Mouse (Mus musculus): Measurements from ENCODE around the gene Slc43a1. TPM values are rescaled to one million over a fixed set of nuclear protein-coding genes. Genes with fewer than 3 reads are reported as not detected.

Gene Slc43a1
- polyA plus RNA-seq, 1 experiment = 195 TPM

DNA sequence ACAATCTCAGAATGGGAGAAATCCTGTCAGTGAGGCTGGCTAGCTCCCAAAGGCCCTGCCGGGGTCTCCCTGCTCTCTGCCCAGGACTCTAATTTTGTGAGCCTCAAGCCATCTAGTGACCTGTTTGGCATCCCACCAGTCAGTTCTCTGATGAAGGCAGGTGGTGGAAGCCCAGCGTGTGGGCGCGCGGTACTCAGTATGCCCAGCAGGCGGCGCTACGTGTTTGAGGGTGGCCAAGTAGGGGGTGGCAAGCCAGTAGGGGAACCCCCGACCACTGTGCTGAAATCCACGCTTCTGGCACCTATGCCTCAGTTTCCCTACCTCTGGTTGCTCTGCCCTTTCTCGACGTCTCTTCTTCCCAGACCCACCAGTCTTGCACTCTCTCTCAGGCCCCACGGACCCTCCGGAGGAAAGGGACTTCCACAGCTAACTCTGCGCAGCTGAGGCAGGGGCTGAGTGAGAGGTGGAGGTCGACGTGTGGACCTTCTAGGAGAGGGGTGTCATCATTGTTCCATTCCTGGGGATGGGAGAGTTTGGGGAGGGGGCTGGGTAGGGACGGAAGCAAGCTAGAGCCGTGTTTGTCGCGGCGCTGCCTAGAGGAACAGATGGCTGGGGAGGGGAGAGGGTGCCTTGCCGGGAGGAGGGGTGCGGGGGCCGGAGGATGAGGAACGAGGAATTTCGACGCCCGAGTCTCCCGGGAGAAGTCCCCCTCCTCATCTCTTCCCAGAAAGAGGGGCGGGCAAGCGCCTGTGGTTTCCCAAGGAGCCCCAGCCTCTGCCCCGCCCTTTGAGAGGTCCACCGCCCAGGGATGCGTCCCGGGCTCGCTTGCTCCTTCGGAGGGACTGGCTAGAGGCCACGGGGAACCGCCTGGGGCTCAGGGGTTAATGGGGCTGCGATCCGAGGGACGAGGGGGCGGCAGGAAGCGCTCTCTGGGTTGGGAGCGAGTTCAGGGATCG is 27.2 kb downstream of the Slc43a1 start:
- Histone ChIP-seq H3K4me1 (ENCODE audit: control insufficient read depth, insufficient read depth, low read length) (no peaks in the 10 kb centered on the region; the same call in 1 of the 2 replicates), H3K27ac (ENCODE audit: control insufficient read depth, insufficient read depth, low read depth, low read length, poor library complexity) (no peak overlapping the region), H3K4me3 (replicated peaks; ENCODE audit: control insufficient read depth, low read depth, low read length) (no peak overlapping the region)
- 6% methylated on average over 47 of the region's 47 CpGs for WGBS
- TF ChIP-seq POLR2A (IDR thresholded peaks at IDR 0.05; ENCODE audit: borderline replicate concordance, control insufficient read depth, low read depth, low read length) = no peak
- TF ChIP-seq CTCF (IDR thresholded peaks at IDR 0.05; ENCODE audit: control insufficient read depth, insufficient read depth, low read length) = peak; percentile 62

DNA sequence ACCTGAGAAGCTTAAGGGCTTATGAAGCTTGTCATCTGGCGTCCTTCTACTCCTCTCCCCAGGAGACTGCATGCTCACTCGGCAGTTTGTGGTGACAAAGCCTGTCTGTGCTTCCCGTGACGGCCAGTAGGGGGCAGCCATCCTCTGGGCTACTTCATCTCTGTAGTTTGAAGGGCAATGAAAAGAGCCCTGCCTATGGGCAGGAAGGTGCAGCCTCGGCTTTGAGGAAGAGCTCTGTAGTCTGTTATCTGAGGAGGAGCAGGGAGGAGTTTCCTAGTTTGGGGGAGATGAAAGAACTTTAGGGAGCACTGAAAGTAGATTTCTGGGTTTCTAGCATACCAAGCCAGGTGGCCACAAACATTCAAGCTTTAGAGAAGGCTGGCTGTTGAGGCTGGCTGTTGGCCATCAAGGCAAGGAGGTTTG is 29.9 kb downstream of the Slc43a1 start:
- 4% methylated on average over 5 of the region's 5 CpGs for WGBS
- no peak overlapping the region for H3K4me3 ChIP-seq (replicated peaks; ENCODE audit: control insufficient read depth, low read depth, low read length)
- H3K27ac ChIP-seq (ENCODE audit: control insufficient read depth, insufficient read depth, low read depth, low read length, poor library complexity) = no peak overlapping the region
- TF ChIP-seq POLR2A (IDR thresholded peaks at IDR 0.05; ENCODE audit: borderline replicate concordance, control insufficient read depth, low read depth, low read length) = no peak
- peak; percentile 92 for TF ChIP-seq CTCF (IDR thresholded peaks at IDR 0.05; ENCODE audit: control insufficient read depth, insufficient read depth, low read length)
- peaks cover 2% of the 10 kb centered on the region; the same call in 1 of the 2 replicates for H3K4me1 ChIP-seq (ENCODE audit: control insufficient read depth, insufficient read depth, low read length)

DNA sequence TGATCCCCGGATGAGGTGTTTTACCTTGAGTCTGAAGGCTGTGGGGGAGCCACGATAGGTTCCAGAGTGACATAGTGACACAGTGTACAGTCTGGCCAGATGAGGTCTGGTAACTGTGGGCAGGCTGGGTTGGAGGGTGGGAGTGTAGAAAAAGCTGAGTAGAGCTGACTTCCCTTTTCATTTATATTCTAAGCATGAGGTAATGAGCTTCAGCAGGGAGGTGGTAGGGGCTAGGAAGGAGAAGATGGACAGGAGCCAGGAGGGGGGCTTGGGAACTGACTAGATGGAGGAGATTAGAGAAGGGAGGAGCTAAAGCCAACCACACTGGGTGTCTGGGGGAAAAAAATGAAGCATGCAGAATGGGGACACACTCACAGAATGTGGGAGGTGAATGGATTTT is 30.3 kb downstream of the Slc43a1 start:
- Histone ChIP-seq H3K27ac (ENCODE audit: control insufficient read depth, insufficient read depth, low read depth, low read length, poor library complexity) (no peak overlapping the region), H3K4me3 (replicated peaks; ENCODE audit: control insufficient read depth, low read depth, low read length) (no peak overlapping the region), H3K4me1 (ENCODE audit: control insufficient read depth, insufficient read depth, low read length) (peaks cover 2% of the 10 kb centered on the region; the same call in 1 of the 2 replicates)
- TF ChIP-seq CTCF (IDR thresholded peaks at IDR 0.05; ENCODE audit: control insufficient read depth, insufficient read depth, low read length) = no peak
- no peak for TF ChIP-seq POLR2A (IDR thresholded peaks at IDR 0.05; ENCODE audit: borderline replicate concordance, control insufficient read depth, low read depth, low read length)
- 10% methylated on average over 2 of the region's 2 CpGs for WGBS

DNA sequence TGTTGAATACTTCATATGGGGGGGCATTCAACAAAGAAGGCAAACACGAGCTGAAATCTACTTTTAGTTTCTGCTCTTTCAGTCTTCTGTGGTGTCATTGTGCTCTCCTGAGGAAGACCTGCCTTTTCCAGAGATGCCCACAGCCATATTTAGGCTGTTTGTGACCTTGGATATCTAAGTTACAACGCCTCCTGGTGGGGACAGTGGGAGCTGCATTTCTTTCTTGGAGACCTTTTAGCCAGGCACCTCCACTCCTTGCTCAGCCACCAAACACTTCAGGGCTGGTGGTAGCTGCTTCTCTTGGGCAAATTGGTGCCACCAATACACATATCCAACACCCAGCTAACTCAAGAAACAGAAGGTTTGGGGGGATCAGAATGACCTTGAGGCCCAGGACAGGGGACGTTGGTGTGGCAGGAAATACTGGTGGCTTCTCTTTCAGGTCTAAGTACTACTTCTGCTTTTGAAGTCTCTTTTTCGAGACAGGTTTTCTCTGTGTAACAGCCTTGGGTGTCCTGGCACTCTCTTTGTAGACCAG is 32.0 kb downstream of the Slc43a1 start:
- WGBS = 18% methylated on average over 4 of the region's 4 CpGs
- TF ChIP-seq CTCF (IDR thresholded peaks at IDR 0.05; ENCODE audit: control insufficient read depth, insufficient read depth, low read length) (peak; percentile 26; the same call in 1 of the 2 replicates), POLR2A (IDR thresholded peaks at IDR 0.05; ENCODE audit: borderline replicate concordance, control insufficient read depth, low read depth, low read length) (no peak)

DNA sequence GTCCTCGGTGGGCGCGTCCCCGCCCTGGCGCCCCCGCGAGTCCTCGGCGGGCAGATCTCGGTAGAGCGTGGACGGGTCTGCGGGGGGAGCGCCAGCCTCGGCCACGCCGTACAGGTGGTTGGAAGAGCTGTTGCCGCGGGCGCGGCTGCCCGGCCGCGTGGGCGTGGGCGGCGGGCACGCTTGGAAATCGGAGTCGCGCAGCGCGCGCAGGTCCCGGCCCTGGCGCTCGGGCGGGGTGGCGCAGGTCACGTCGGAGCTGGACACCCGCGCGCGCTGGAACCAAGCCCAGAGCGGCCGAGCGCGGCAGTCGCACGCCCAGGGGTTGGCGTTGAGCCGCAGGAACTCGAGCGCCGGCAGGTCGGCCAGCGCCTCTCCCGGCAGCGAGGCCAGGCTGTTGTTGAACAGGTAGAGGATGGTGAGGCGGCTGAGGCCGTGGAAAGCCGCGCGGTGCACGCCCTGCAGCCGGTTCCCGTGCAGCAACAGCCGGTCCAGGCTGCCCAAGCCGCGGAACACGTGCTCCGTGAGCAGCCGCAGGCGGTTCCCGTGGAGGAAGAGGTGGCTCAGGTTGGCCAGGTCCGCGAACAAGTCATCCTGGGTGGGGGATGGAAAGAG is 33.6 kb downstream of the Slc43a1 start:
- no peak for TF ChIP-seq POLR2A (IDR thresholded peaks at IDR 0.05; ENCODE audit: borderline replicate concordance, control insufficient read depth, low read depth, low read length)
- no peak for TF ChIP-seq CTCF (IDR thresholded peaks at IDR 0.05; ENCODE audit: control insufficient read depth, insufficient read depth, low read length)
- H3K4me3 ChIP-seq (replicated peaks; ENCODE audit: control insufficient read depth, low read depth, low read length) = no peak overlapping the region
- H3K27ac ChIP-seq (ENCODE audit: control insufficient read depth, insufficient read depth, low read depth, low read length, poor library complexity) = no peak overlapping the region
- H3K4me1 ChIP-seq (ENCODE audit: control insufficient read depth, insufficient read depth, low read length) = peaks cover 2% of the 10 kb centered on the region; the same call in 1 of the 2 replicates
- WGBS = under 1% methylated on average over 72 of the region's 78 CpGs

More for the DNA sequence above, 32.0 kb downstream of the Slc43a1 start:
- Histone ChIP-seq H3K4me1 (ENCODE audit: control insufficient read depth, insufficient read depth, low read length) (peaks cover 2% of the 10 kb centered on the region; the same call in 1 of the 2 replicates), H3K27ac (ENCODE audit: control insufficient read depth, insufficient read depth, low read depth, low read length, poor library complexity) (no peak overlapping the region), H3K4me3 (replicated peaks; ENCODE audit: control insufficient read depth, low read depth, low read length) (no peak overlapping the region)

DNA sequence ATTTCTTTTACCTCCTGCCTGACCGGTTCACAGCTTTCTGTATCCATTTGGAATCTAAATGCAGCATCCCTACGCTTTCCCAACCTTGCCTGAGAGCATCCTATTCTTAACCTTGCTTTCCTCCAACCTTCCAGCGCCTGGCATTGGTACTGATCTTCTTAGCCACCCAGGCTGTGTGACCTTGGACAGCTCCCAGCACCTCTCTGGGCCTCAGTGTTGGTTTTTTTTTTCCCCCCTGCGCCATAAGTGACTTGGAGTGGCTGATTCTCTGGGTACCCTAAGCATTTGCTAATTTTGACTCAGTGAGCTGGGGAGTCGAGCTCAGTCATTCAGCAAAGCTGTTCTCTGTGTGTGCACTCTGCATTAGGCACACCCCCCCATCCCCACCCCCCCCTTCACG is 37.2 kb downstream of the Slc43a1 start:
- no peak overlapping the region for H3K27ac ChIP-seq (ENCODE audit: control insufficient read depth, insufficient read depth, low read depth, low read length, poor library complexity)
- H3K4me1 ChIP-seq (ENCODE audit: control insufficient read depth, insufficient read depth, low read length) = peaks cover 2% of the 10 kb centered on the region; the same call in 1 of the 2 replicates
- 56% methylated on average over 6 of the region's 6 CpGs for WGBS
- TF ChIP-seq CTCF (IDR thresholded peaks at IDR 0.05; ENCODE audit: control insufficient read depth, insufficient read depth, low read length) = no peak
- TF ChIP-seq POLR2A (IDR thresholded peaks at IDR 0.05; ENCODE audit: borderline replicate concordance, control insufficient read depth, low read depth, low read length) = no peak
- no peak overlapping the region for H3K4me3 ChIP-seq (replicated peaks; ENCODE audit: control insufficient read depth, low read depth, low read length)

DNA sequence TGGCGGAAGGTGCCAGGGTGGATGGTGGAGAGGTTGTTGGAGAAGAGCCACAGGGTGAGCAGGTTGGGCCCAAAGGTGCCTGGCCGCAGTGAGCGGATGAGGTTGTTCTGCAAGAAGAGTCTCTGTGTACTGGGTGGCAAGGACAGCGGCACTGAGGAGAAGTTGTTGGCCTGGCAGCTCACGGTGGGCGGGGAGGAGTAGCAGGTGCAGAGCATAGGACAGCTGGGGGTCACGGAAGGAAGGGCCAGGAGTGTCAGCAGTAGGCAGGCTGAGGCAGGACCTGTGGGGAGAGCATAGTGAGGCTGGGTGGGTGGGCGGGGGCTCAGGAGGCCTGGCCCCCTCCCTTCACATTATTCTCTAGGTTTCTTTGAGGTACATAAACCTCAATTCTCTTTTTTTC is 41.9 kb downstream of the Slc43a1 start:
- Histone ChIP-seq H3K4me1 (ENCODE audit: control insufficient read depth, insufficient read depth, low read length) (peaks cover 2% of the 10 kb centered on the region; the same call in 1 of the 2 replicates), H3K4me3 (replicated peaks; ENCODE audit: control insufficient read depth, low read depth, low read length) (no peak overlapping the region), H3K27ac (ENCODE audit: control insufficient read depth, insufficient read depth, low read depth, low read length, poor library complexity) (no peak overlapping the region)
- no peak for TF ChIP-seq POLR2A (IDR thresholded peaks at IDR 0.05; ENCODE audit: borderline replicate concordance, control insufficient read depth, low read depth, low read length)
- no peak for TF ChIP-seq CTCF (IDR thresholded peaks at IDR 0.05; ENCODE audit: control insufficient read depth, insufficient read depth, low read length)
- WGBS = 72% methylated on average over 8 of the region's 8 CpGs

DNA sequence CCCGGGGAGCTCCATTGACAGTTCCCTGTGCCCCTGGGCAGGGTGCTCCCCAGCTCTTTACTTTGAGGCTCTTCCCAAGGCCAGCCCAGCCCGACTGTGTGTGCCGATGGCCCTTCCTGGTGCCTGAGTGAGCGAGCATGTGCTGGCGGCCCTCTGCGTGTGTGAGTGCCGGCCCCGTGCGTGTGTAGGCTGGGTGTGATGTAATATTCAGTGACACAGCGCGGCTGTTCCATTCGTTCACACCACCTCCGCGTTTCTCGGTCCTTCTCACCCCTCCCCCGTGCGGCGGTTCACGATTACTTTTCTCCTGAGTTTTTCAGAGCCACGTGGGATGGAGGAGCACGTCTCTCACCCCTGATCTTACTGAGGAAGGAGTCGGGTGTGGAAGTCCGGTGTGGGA is 44.0 kb downstream of the Slc43a1 start:
- Histone ChIP-seq H3K4me1 (ENCODE audit: control insufficient read depth, insufficient read depth, low read length) (peaks cover 2% of the 10 kb centered on the region; the same call in 1 of the 2 replicates), H3K27ac (ENCODE audit: control insufficient read depth, insufficient read depth, low read depth, low read length, poor library complexity) (no peak overlapping the region), H3K4me3 (replicated peaks; ENCODE audit: control insufficient read depth, low read depth, low read length) (no peak overlapping the region)
- TF ChIP-seq POLR2A (IDR thresholded peaks at IDR 0.05; ENCODE audit: borderline replicate concordance, control insufficient read depth, low read depth, low read length) (0 out of 2 replicates have a peak, but pooled peaks have one; percentile 20), CTCF (IDR thresholded peaks at IDR 0.05; ENCODE audit: control insufficient read depth, insufficient read depth, low read length) (no peak)
- WGBS = 5% methylated on average over 23 of the region's 23 CpGs
